Mouse (Mus musculus): ENCODE measurements around the gene Atxn1.

Gene Atxn1

DNA sequence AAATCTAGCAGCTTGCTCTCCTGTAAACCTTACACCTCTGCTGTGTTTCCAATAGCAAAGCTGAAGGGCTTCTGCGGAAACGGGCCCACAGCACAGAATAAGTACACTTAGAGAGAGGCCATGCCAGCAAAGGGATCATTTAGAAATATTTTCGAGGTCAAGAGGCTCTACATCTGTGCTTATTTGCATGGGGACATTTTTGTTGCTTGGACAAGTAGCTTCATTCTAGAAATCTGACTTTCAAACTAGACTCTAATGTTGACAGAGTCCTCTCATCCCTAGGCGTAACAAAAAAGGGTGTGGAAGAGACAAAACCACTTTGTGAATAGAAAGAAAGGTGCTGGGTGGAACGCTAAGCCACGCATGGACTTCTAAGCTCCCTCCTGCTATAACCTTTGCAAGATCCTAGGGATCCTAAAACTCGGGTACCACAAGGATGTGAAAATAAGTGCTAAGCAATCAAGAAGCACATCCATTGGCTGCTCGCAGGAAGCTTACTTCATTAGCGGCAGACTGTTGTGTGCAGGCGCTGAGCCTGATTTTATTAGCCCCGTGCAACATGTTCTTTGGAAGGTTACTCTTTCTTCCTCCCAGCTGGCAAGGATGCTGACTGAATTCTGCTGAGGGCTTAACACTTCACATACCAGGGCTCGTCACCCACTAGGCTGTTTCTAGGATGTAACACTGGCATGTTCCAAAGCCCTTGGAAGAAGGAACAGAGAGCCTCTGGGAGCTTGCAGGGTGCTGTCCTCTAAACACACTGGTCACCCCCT is 334.1 kb downstream of the Atxn1 start:
- no peaks in the 10 kb centered on the region for H3K27me3 ChIP-seq (ENCODE audit: control insufficient read depth, insufficient read depth, low read length, poor library complexity, severe bottlenecking)
- no peak for DNase-seq (ENCODE audit: low read depth, low spot score)
- no peaks in the 10 kb centered on the region for H3K36me3 ChIP-seq (ENCODE audit: control insufficient read depth, insufficient read depth, low read length, poor library complexity, severe bottlenecking)

DNA sequence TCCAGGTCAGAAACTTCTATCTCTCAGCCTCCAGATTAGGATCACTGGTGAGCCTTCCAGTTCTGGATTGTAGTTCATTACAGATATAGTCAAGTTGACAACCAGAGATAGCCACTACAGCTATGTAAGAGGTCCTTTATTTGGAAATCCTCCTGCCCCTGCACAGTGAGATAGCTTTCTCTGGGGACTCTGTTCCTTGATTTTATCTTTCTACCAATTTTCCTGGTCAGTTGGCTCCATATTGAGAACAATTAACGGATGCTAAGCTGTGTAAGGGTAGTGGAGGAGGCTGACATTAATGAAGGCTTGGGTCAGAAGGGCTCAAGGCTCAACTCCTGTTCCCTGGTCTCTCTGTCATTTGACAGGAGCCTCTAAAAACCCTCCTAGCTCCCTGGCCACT is 335.1 kb downstream of the Atxn1 start:
- H3K36me3 ChIP-seq (ENCODE audit: control insufficient read depth, insufficient read depth, low read length, poor library complexity, severe bottlenecking) = no peaks in the 10 kb centered on the region
- no peak for DNase-seq (ENCODE audit: low read depth, low spot score)
- H3K27me3 ChIP-seq (ENCODE audit: control insufficient read depth, insufficient read depth, low read length, poor library complexity, severe bottlenecking) = no peaks in the 10 kb centered on the region

DNA sequence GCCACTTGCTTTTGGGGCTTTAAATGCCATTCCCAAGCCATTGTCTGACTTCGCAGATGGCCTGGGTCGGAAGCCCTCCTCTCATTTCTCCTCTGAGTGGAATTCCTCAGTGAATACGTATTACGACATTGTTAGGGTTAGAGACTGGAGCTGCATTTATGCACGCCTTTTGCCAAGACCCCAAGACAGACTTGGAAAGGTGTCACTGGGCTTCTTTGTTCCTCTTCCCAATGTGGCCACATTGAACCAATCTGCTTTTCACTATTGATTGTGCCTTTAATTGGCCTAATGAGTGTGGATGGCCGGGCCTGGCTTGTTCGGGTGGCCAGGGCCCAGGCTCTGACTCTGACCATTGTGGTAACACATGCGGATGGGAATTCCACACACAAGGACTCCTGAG is 336.5 kb downstream of the Atxn1 start:
- Histone ChIP-seq H3K27me3 (ENCODE audit: control insufficient read depth, insufficient read depth, low read length, poor library complexity, severe bottlenecking) (no peaks in the 10 kb centered on the region), H3K36me3 (ENCODE audit: control insufficient read depth, insufficient read depth, low read length, poor library complexity, severe bottlenecking) (no peaks in the 10 kb centered on the region)
- no peak for DNase-seq (ENCODE audit: low read depth, low spot score)

DNA sequence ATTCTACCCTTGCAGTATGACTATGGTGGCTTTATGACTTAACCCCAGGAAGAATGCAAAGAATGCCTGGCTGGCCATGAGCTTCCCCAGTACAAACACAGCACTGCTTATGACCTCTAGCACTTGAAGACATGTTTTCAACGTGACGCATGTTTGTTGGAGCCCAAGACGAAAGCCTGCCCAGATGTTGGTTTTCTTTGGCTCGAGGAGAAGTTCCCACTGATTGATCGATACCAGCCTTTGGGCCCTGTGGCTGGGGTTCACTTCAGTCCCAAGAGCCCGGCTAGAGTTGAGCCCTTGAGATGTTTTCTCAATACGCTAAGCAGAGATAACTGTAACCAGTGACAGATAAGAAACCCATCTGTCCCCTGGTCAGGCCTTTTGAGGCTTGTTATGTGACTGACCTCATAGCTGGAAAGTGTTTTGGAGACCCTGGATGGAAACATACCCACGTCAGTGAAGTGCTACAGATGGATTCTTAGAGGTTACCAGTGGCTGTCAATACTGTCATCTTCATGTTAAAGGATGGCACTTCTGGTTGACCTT is 337.5 kb downstream of the Atxn1 start:
- Histone ChIP-seq H3K27me3 (ENCODE audit: control insufficient read depth, insufficient read depth, low read length, poor library complexity, severe bottlenecking) (no peaks in the 10 kb centered on the region), H3K36me3 (ENCODE audit: control insufficient read depth, insufficient read depth, low read length, poor library complexity, severe bottlenecking) (no peaks in the 10 kb centered on the region)
- DNase-seq (ENCODE audit: low read depth, low spot score) = no peak

- no peaks in the 10 kb centered on the region for H3K36me3 ChIP-seq (ENCODE audit: control insufficient read depth, insufficient read depth, low read length, poor library complexity, severe bottlenecking)
- DNase-seq (ENCODE audit: low read depth, low spot score) = no peak
- H3K27me3 ChIP-seq (ENCODE audit: control insufficient read depth, insufficient read depth, low read length, poor library complexity, severe bottlenecking) = no peaks in the 10 kb centered on the region
Measured at GRCm38 (mm10) chr13:45625740-45626139, 339.1 kb downstream of the Atxn1 start.

- DNase-seq (ENCODE audit: low read depth, low spot score) = peak; percentile 19
- Histone ChIP-seq H3K36me3 (ENCODE audit: control insufficient read depth, insufficient read depth, low read length, poor library complexity, severe bottlenecking) (no peaks in the 10 kb centered on the region), H3K27me3 (ENCODE audit: control insufficient read depth, insufficient read depth, low read length, poor library complexity, severe bottlenecking) (no peaks in the 10 kb centered on the region)
Measured at GRCm38 (mm10) chr13:45623846-45624245, 341.0 kb downstream of the Atxn1 start.

DNA sequence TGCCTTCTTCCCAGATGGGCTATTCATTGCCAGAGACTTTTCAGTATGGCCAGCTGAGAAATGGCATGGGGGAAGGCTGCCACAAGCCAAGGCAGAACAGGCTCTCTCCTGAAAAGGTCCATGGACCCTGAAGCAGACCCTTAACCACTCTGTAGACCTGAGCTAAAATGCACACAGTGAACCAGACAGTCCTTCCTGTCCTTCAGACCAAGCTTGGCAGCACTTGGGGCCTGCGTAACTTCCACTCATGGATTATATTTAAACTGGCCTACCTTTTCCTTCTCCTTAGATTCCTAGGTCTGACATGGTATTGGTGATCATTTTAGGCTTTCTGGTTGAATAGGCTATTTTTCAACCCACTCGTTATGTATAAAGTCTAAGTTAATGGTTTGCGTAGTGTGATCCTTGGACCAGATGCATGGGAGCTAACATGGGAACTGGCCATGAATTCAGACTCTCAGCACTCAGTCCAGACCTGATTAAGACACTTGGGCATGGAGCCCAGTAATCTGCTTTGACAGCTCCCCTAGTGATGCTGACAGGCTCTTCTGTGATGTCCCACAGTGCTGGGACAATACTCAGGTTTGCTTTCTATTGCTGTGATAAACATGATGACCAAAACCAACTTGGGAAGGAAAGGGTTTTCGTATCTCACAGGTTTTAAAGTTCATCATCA is 341.8 kb downstream of the Atxn1 start:
- no peak for DNase-seq (ENCODE audit: low read depth, low spot score)
- Histone ChIP-seq H3K36me3 (ENCODE audit: control insufficient read depth, insufficient read depth, low read length, poor library complexity, severe bottlenecking) (no peaks in the 10 kb centered on the region), H3K27me3 (ENCODE audit: control insufficient read depth, insufficient read depth, low read length, poor library complexity, severe bottlenecking) (no peaks in the 10 kb centered on the region)

GRCm38 (mm10) chr13:45620687-45621086 is 344.1 kb downstream of the Atxn1 start:
- no peak for DNase-seq (ENCODE audit: low read depth, low spot score)

GRCm38 (mm10) chr13:45620281-45620680 is 344.5 kb downstream of the Atxn1 start:
- H3K27me3 ChIP-seq (ENCODE audit: control insufficient read depth, insufficient read depth, low read length, poor library complexity, severe bottlenecking) = no peaks in the 10 kb centered on the region
- H3K36me3 ChIP-seq (ENCODE audit: control insufficient read depth, insufficient read depth, low read length, poor library complexity, severe bottlenecking) = no peaks in the 10 kb centered on the region
- DNase-seq (ENCODE audit: low read depth, low spot score) = no peak

More at GRCm38 (mm10) chr13:45620687-45621086, 344.1 kb downstream of the Atxn1 start:
- no peaks in the 10 kb centered on the region for H3K36me3 ChIP-seq (ENCODE audit: control insufficient read depth, insufficient read depth, low read length, poor library complexity, severe bottlenecking)
- no peaks in the 10 kb centered on the region for H3K27me3 ChIP-seq (ENCODE audit: control insufficient read depth, insufficient read depth, low read length, poor library complexity, severe bottlenecking)

- no peak for DNase-seq (ENCODE audit: low read depth, low spot score)
- Histone ChIP-seq H3K27me3 (ENCODE audit: control insufficient read depth, insufficient read depth, low read length, poor library complexity, severe bottlenecking) (no peaks in the 10 kb centered on the region), H3K36me3 (ENCODE audit: control insufficient read depth, insufficient read depth, low read length, poor library complexity, severe bottlenecking) (no peaks in the 10 kb centered on the region)
Measured at GRCm38 (mm10) chr13:45617988-45618387, 346.8 kb downstream of the Atxn1 start.

- DNase-seq (ENCODE audit: low read depth, low spot score) = peak; percentile 5
- no peaks in the 10 kb centered on the region for H3K36me3 ChIP-seq (ENCODE audit: control insufficient read depth, insufficient read depth, low read length, poor library complexity, severe bottlenecking)
Measured at GRCm38 (mm10) chr13:45614762-45615161, 350.0 kb downstream of the Atxn1 start.

DNA sequence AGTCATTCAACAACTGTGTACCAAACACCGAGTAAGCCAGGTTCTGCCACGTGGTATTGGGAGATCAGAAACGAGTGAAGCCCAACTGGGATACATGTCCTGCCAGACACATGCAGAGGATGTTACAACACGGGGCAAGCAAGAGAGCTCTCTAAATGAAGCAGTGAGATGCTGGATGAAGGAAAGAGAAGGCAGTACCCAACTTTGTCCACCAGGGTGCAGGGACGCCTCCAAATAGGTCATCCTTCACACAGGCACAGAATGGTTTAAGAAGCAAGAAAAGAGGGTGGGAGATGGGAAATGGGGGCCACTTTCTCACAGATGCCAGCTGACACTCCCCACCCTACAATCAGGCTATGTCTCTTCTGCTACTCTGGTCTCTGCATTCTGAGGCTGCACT is 351.5 kb downstream of the Atxn1 start:
- H3K36me3 ChIP-seq (ENCODE audit: control insufficient read depth, insufficient read depth, low read length, poor library complexity, severe bottlenecking) = no peaks in the 10 kb centered on the region
- peak; percentile 42 for DNase-seq (ENCODE audit: low read depth, low spot score)
- no peaks in the 10 kb centered on the region for H3K27me3 ChIP-seq (ENCODE audit: control insufficient read depth, insufficient read depth, low read length, poor library complexity, severe bottlenecking)

More at GRCm38 (mm10) chr13:45614762-45615161, 350.0 kb downstream of the Atxn1 start:
- H3K27me3 ChIP-seq (ENCODE audit: control insufficient read depth, insufficient read depth, low read length, poor library complexity, severe bottlenecking) = no peaks in the 10 kb centered on the region

DNA sequence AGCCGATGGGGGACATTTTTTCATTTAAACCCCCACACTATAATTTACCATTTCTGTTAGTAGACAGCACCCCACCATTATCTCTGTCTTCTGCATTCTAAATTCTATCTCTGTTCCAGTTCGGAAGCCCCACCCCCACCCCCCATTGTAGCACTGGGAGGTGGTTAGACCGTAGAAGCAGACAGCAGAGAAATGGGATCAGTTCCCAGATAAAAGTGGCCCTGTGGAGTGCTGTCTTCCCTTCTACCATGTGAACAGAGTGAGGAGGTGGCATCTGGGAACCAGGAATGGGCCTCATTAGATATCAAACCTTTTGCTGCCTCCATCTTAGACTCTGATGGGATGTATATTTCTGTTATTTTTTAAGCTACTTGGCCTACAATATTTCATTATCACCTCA is 353.3 kb downstream of the Atxn1 start:
- H3K36me3 ChIP-seq (ENCODE audit: control insufficient read depth, insufficient read depth, low read length, poor library complexity, severe bottlenecking) = no peaks in the 10 kb centered on the region
- DNase-seq (ENCODE audit: low read depth, low spot score) = no peak
- no peaks in the 10 kb centered on the region for H3K27me3 ChIP-seq (ENCODE audit: control insufficient read depth, insufficient read depth, low read length, poor library complexity, severe bottlenecking)

- Histone ChIP-seq H3K36me3 (ENCODE audit: control insufficient read depth, insufficient read depth, low read length, poor library complexity, severe bottlenecking) (no peaks in the 10 kb centered on the region), H3K27me3 (ENCODE audit: control insufficient read depth, insufficient read depth, low read length, poor library complexity, severe bottlenecking) (no peaks in the 10 kb centered on the region)
- DNase-seq (ENCODE audit: low read depth, low spot score) = no peak
Measured at GRCm38 (mm10) chr13:45609461-45609860, 355.3 kb downstream of the Atxn1 start.

DNA sequence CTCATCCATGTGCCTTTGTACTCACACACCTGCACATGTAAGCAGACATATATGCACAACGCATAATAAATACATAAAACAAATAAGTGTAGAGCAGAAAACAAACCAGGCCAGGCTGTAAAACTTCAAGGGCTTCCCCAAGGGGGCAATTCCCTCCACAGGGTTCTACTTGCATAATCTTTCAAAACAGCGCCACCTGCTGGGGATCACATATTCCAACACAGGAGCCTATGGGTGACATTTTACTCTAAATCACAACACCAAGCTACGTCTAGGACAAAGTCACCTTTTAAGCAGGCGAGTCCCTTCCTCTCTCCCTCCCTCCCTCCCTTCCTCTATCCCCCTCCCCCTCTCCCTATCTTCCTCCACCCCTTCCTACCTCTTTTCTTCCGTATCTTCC is 356.2 kb downstream of the Atxn1 start:
- Histone ChIP-seq H3K27me3 (ENCODE audit: control insufficient read depth, insufficient read depth, low read length, poor library complexity, severe bottlenecking) (no peaks in the 10 kb centered on the region), H3K36me3 (ENCODE audit: control insufficient read depth, insufficient read depth, low read length, poor library complexity, severe bottlenecking) (no peaks in the 10 kb centered on the region)
- DNase-seq (ENCODE audit: low read depth, low spot score) = peak; percentile 11

Measured in splenic B cell, adult 2 months (primary cell).